Mouse (Mus musculus) hindbrain, embryonic 14.5 days (tissue): Measurements from ENCODE around the gene Gpx7. TPM values are rescaled to one million over a fixed set of nuclear protein-coding genes. Genes with fewer than 3 reads are reported as not detected.

Source experiments
- ATAC-seq: fragments of 200-750 bp; cut with Nextera tagmentation; 2 replicates; pipeline ENCODE4 v1.8.0; 2017; ENCODE audit warnings: moderate number of reproducible peaks, mild to moderate bottlenecking, moderate TSS enrichment, moderate library complexity; ENCODE audit not compliant: low FRiP score
- DNase-seq: peaks from one replicate; pipeline ENCODE4 v3.0.0-alpha.2; 2015; ENCODE audit warnings: low spot score
- H3K27ac ChIP-seq: fragments of 300-500 bp; sonication (generic); 2 replicates; pipeline ENCODE4 v1.5.1; 2014; ENCODE audit warnings: mild to moderate bottlenecking, moderate library complexity
- H3K27me3 ChIP-seq: fragments of 300-500 bp; sonication (generic); 2 replicates; pipeline ENCODE4 v1.6.1; 2014; ENCODE audit warnings: mild to moderate bottlenecking, low read length, mixed read lengths; ENCODE audit not compliant: control insufficient read depth, insufficient read depth
- H3K36me3 ChIP-seq: fragments of 300-500 bp; sonication (generic); replicated peaks from 2 replicates; pipeline ENCODE4 v1.6.1; 2014; ENCODE audit not compliant: control insufficient read depth, insufficient read depth
- H3K4me1 ChIP-seq: fragments of 300-500 bp; sonication (generic); replicated peaks from 2 replicates; pipeline ENCODE4 v1.6.1; 2014; ENCODE audit warnings: antibody characterized with exemption, low read length, mixed read lengths; ENCODE audit not compliant: control insufficient read depth, insufficient read depth
- H3K4me2 ChIP-seq: fragments of 300-500 bp; sonication (generic); replicated peaks from 2 replicates; pipeline ENCODE4 v1.6.1; 2014; ENCODE audit warnings: mild to moderate bottlenecking, moderate library complexity
- H3K4me3 ChIP-seq: fragments of 300-500 bp; sonication (generic); replicated peaks from 2 replicates; pipeline ENCODE4 v1.5.1; 2014; ENCODE audit warnings: mild to moderate bottlenecking, low read length
- H3K9ac ChIP-seq: fragments of 300-500 bp; sonication (generic); 2 replicates; pipeline ENCODE4 v1.6.1; 2014
- H3K9me3 ChIP-seq: fragments of 300-500 bp; sonication (generic); 2 replicates; pipeline ENCODE4 v1.6.1; 2016; ENCODE audit warnings: low read length; ENCODE audit not compliant: control insufficient read depth
- WGBS: fragments of 180-500 bp; shearing (Covaris S2); extraction: QIAGEN DNeasy Blood & Tissue Kit; methylation state at CpG from one replicate; pipeline ENCODE4 v1.1.7; 2014; 5-methylcytosine and 5-hydroxymethylcytosine counted together
- polyA plus RNA-seq: library from polyadenylated mRNA; unstranded; fragments of >200 nt; fragmentation: Nextera tagmentation; extraction: Ambion mirVana; gene quantifications from 2 replicates; pipeline ENCODE4 v1.2.1, GENCODE M21; 2014

The Gpx7 gene
- polyA plus RNA-seq, 1 experiment from 2014 or later, result 34.9 TPM

GRCm38 (mm10) chr4:108403861-108404635, 2.7 kb downstream of the Gpx7 start:
- ATAC-seq, result no peak
- Histone ChIP-seq H3K9ac (no peak overlapping the region), H3K4me1 (peaks cover 18% of the 10 kb centered on the region), H3K27me3 (no peaks in the 10 kb centered on the region), H3K9me3 (no peaks in the 10 kb centered on the region), H3K4me3 (no peak overlapping the region), H3K4me2 (no peak overlapping the region), H3K36me3 (no peaks in the 10 kb centered on the region), H3K27ac (no peak overlapping the region)
- 88% methylated on average over 8 of the region's 8 CpGs for WGBS
- no peak for DNase-seq

DNA sequence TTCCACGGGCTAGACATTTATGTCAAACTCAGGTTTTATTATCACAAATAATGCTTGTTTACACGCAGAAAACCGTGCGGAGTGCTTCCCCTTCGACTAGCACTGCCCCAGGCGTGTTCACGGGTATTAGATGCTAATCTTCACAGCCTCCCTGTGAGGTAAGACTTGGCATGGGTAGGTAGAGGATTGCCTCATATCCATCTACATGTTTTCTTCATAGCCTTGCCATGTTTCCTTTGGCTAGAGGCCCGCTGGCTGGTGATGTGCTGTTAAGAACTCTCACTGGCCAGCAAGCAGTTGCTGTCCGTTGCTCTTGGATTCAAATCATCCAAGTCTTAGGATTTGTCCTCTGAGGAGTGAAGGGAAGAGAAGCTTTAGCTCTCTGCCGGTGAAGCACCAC, 6.4 kb downstream of the Gpx7 start:
- Histone ChIP-seq H3K36me3 (no peaks in the 10 kb centered on the region), H3K27me3 (no peaks in the 10 kb centered on the region), H3K9me3 (no peaks in the 10 kb centered on the region), H3K4me2 (no peak overlapping the region), H3K4me1 (no peaks in the 10 kb centered on the region), H3K4me3 (no peak overlapping the region), H3K9ac (no peak overlapping the region), H3K27ac (no peak overlapping the region)
- no peak for DNase-seq
- ATAC-seq, result no peak
- WGBS, result 89% methylated on average over 10 of the region's 10 CpGs

DNA sequence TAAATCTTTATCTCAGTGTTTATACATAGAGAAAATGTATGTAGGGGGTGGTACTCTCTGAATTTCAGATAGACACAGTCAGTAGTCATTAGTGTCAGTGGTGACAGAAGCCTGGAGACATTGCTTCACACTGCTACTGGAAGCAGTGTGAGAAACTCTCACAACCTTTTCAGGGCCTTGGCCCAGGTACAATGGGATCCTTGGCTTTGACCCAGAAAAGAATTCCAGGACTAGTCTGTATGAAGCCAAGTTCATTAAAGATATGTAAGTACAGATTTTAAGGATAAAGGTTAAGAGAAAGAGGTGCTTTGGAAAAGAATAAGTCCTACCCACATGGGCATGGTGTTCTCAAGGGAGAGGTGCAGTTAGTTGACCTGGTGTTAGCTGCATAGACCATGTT, 12.5 kb downstream of the Gpx7 start:
- Histone ChIP-seq H3K27me3 (no peaks in the 10 kb centered on the region), H3K9ac (no peak overlapping the region), H3K27ac (no peak overlapping the region), H3K4me2 (no peak overlapping the region), H3K9me3 (no peaks in the 10 kb centered on the region), H3K4me3 (no peak overlapping the region), H3K36me3 (no peaks in the 10 kb centered on the region), H3K4me1 (no peaks in the 10 kb centered on the region)
- ATAC-seq (no peak), DNase-seq (no peak)

DNA sequence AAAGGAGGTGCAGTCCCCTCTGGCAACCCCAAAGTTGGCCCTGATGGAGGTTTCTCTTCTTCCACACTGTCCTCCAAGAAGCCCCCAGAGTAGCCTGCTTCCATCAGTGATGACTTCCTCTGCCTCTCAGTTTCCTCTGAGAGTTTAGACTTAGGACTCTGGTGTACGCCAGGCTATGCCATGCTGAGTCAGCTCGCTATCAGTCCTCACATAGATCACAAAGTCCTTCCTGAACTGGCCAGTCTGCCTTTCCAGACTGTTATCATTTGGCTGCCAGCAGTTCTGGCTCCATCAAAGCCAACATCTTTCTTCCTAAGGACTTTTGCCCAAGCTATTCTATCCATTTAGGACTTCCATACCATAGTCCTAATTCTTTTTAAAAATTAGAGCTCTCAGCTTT, 14.2 kb downstream of the Gpx7 start:
- DNase-seq, result no peak
- Histone ChIP-seq H3K27me3 (no peaks in the 10 kb centered on the region), H3K36me3 (no peaks in the 10 kb centered on the region), H3K4me2 (no peak overlapping the region), H3K27ac (no peak overlapping the region), H3K4me3 (no peak overlapping the region), H3K4me1 (peaks cover 14% of the 10 kb centered on the region; the same call in 1 of the 2 replicates), H3K9ac (no peak overlapping the region), H3K9me3 (no peaks in the 10 kb centered on the region)
- no peak for ATAC-seq
- 95% methylated on average over 2 of the region's 2 CpGs for WGBS

GRCm38 (mm10) chr4:108391124-108391523, 15.6 kb downstream of the Gpx7 start:
- Histone ChIP-seq H3K4me1 (peaks cover 17% of the 10 kb centered on the region; the same call in 1 of the 2 replicates), H3K4me3 (no peak overlapping the region), H3K9ac (no peak overlapping the region), H3K4me2 (no peak overlapping the region), H3K27ac (no peak overlapping the region), H3K9me3 (no peaks in the 10 kb centered on the region), H3K36me3 (no peaks in the 10 kb centered on the region), H3K27me3 (no peaks in the 10 kb centered on the region)
- WGBS, result 83% methylated on average over 5 of the region's 5 CpGs
- ATAC-seq (no peak), DNase-seq (no peak)

DNA sequence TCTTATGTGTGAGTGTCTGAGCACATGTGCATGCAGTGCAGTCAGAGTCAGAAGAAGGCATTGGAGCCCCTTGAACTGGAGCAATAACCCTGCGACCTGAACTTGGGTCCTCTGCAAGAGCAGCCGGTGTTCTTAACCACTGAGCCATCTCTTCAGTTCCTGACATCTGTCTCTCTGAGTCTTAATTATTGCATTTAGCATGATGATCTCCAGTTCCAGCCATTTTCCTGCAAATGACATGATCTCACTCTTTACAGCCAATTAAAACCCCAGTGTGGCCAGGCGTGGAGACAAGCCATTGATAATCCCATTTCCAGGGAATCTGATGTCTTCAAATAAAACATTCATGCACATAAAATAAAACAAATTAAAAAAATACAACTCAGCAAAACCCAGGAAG, 18.0 kb downstream of the Gpx7 start:
- Histone ChIP-seq H3K27me3 (no peaks in the 10 kb centered on the region), H3K27ac (no peak overlapping the region), H3K4me2 (no peak overlapping the region), H3K36me3 (no peaks in the 10 kb centered on the region), H3K9ac (no peak overlapping the region), H3K4me3 (no peak overlapping the region), H3K4me1 (peaks cover 17% of the 10 kb centered on the region; the same call in 1 of the 2 replicates), H3K9me3 (no peaks in the 10 kb centered on the region)
- 62% methylated on average over 3 of the region's 3 CpGs for WGBS
- ATAC-seq (no peak), DNase-seq (no peak)

DNA sequence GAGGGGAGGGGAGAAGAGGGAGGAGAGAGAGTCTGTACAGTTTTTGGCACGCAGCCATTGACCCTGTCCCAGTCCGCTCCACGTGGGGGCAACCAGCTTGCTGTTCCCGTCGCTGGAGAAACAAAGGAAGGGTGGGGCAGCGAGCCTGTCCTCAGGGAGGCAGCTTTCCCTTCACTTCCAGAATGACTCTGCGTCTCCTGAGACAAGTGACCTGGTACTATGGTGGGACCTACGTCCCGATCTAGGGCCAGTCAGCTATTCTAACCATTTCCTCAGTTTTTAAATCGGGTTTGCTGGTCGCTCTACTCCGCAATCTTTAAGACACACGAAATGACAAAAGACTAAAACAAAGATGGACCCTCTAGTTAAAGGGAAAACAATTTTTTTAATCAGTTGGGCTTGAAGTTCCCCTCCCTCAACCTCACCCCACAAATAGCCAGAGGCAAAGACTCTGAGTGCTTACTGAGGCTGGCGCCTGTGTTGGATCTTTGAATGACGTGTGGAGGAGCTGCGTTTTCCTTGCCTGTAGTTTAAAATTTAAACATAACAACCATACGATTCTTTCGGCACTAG, 19.0 kb downstream of the Gpx7 start:
- Histone ChIP-seq H3K27ac (peak overlapping the region; percentile 81), H3K9ac (peak overlapping the region; percentile 70), H3K36me3 (no peaks in the 10 kb centered on the region), H3K9me3 (no peaks in the 10 kb centered on the region), H3K4me1 (peaks cover 24% of the 10 kb centered on the region; the same call in 1 of the 2 replicates), H3K27me3 (no peaks in the 10 kb centered on the region), H3K4me2 (peak overlapping the region; percentile 62), H3K4me3 (peak overlapping the region; percentile 23)
- WGBS, result 4% methylated on average over 18 of the region's 18 CpGs
- ATAC-seq, result peak; percentile 39
- peak; percentile 73 for DNase-seq

DNA sequence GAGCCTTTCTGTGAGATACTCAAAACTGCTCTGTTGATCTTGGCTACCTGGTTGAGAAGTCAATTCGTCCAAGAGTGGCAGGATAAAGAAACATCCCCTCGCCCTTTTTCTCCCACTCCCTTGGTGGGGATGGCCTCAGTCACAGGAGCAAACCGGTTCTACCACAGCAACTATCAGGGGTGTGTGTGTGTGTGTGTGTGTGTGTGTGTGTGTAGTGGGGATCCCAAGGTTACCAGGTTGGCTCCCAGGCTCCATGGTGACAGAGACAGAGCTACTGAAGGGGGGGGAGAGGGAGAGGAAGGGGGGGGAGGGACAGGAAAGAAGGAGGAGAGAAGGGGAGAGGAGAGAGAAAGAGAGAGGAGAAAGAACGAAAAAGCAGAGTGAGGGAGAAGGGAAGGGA, 19.7 kb downstream of the Gpx7 start:
- DNase-seq (no peak), ATAC-seq (no peak)
- H3K9ac ChIP-seq, result peak overlapping the region; percentile 70; the same call in 1 of the 2 replicates
- WGBS, result 39% methylated on average over 4 of the region's 4 CpGs
- peak overlapping the region; percentile 62 for H3K4me2 ChIP-seq
- peaks cover 24% of the 10 kb centered on the region; the same call in 1 of the 2 replicates for H3K4me1 ChIP-seq
- H3K27me3 ChIP-seq, result peaks cover 4% of the 10 kb centered on the region; the same call in 1 of the 2 replicates
- H3K27ac ChIP-seq, result peak overlapping the region; percentile 81; the same call in 1 of the 2 replicates
- peak overlapping the region; percentile 23 for H3K4me3 ChIP-seq
- H3K36me3 ChIP-seq, result no peaks in the 10 kb centered on the region
- no peaks in the 10 kb centered on the region for H3K9me3 ChIP-seq

- no peak for DNase-seq
- no peak overlapping the region for H3K4me2 ChIP-seq
- peaks cover 24% of the 10 kb centered on the region; the same call in 1 of the 2 replicates for H3K4me1 ChIP-seq
- WGBS, result 31% methylated on average over 1 of the region's 1 CpGs
- no peak for ATAC-seq
- peaks cover 4% of the 10 kb centered on the region; the same call in 1 of the 2 replicates for H3K27me3 ChIP-seq
- H3K36me3 ChIP-seq, result no peaks in the 10 kb centered on the region
- H3K4me3 ChIP-seq, result no peak overlapping the region
- no peak overlapping the region for H3K9ac ChIP-seq
- H3K9me3 ChIP-seq, result no peaks in the 10 kb centered on the region
- no peak overlapping the region for H3K27ac ChIP-seq
Measured at GRCm38 (mm10) chr4:108386087-108386486, 20.7 kb downstream of the Gpx7 start.
